Mouse (Mus musculus): ENCODE results near the gene Fmo5. TPM values are rescaled to one million over a fixed set of nuclear protein-coding genes. Genes with fewer than 3 reads are reported as not detected.

The Fmo5 gene
- polyA plus RNA-seq (2012; rRNA removed) = 2.2 and 3.0 TPM in 2 replicates

DNA sequence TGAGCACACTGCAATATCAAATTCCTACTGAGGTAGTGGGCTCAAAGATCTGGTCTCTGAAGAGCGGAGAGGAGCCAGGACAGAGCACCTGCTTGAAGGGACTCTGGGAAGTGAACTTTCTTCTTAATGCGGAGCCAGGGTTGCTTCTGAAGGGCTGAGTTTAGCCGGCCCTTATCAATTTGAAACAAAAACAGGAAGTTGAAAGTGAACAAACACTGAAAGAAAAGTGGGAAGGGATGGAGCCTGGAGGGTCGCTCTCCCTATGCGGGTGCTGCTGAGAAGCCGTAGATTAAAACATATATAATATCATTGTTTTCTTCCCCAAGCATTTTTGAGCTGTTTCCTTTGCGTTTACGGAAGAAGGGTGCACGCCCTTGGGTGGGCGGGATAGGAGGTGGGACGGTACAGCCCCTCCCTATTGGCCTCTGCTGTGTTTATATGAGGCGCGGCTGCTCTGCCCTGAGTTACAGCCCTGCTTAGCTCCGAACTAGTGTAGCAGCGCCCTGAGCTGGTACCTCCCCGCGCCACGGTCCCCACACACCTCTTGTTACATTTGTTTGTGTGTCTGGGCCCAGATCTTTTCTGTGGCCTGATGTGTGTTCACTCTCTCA, at the start of gene Fmo5:
TSS of gene Fmo5 (plus strand) at position 414 of the 611 bp plus-strand sequence.
- Histone ChIP-seq H3K4me1 (ENCODE audit: control insufficient read depth, insufficient read depth, insufficient read length) (peaks cover 7% of the 10 kb centered on the region; the same call in 1 of the 2 replicates), H3K27ac (ENCODE audit: insufficient read depth, low read length) (peak within 1 kb of the TSS; percentile 50), H3K27me3 (ENCODE audit: control insufficient read depth, insufficient read depth, low read length) (no peaks in the 10 kb centered on the region), H3K4me3 (ENCODE audit: extremely low read depth, insufficient read depth, insufficient read length) (peak within 1 kb of the TSS; percentile 62), H3K36me3 (ENCODE audit: control insufficient read depth, insufficient read depth, low read length) (no peaks in the 10 kb centered on the region)
- WGBS = 2% methylated on average over 18 of the region's 18 CpGs
- TF ChIP-seq POLR2A (IDR thresholded peaks at IDR 0.05; ENCODE audit: low read depth, low read length) = peak; percentile 6; the same call in 1 of the 2 replicates
- no peak for TF ChIP-seq CTCF (IDR thresholded peaks at IDR 0.05; ENCODE audit: extremely low read depth, insufficient read depth, insufficient read length, insufficient replicate concordance)
- DNase-seq (ENCODE audit: low read depth in 1 of 2, low spot score in 2 of 2) = peak; percentile 38 to 74

GRCm38 (mm10) chr3:97585383-97586160, 43.0 kb upstream of the Fmo5 start:
- Histone ChIP-seq H3K27ac (ENCODE audit: insufficient read depth, low read length) (no peak overlapping the region), H3K4me1 (ENCODE audit: control insufficient read depth, insufficient read depth, insufficient read length) (no peaks in the 10 kb centered on the region), H3K4me3 (ENCODE audit: extremely low read depth, insufficient read depth, insufficient read length) (no peak overlapping the region), H3K36me3 (ENCODE audit: control insufficient read depth, insufficient read depth, low read length) (peaks cover 43% of the 10 kb centered on the region), H3K27me3 (ENCODE audit: control insufficient read depth, insufficient read depth, low read length) (no peaks in the 10 kb centered on the region)
- WGBS = 80% methylated on average over 18 of the region's 18 CpGs
- TF ChIP-seq CTCF (IDR thresholded peaks at IDR 0.05; ENCODE audit: extremely low read depth, insufficient read depth, insufficient read length, insufficient replicate concordance) (peak; percentile 42; the same call in 1 of the 2 replicates), POLR2A (IDR thresholded peaks at IDR 0.05; ENCODE audit: low read depth, low read length) (no peak)
- peak; percentile 28 to 56 for DNase-seq (ENCODE audit: low read depth in 1 of 2, low spot score in 2 of 2)

DNA sequence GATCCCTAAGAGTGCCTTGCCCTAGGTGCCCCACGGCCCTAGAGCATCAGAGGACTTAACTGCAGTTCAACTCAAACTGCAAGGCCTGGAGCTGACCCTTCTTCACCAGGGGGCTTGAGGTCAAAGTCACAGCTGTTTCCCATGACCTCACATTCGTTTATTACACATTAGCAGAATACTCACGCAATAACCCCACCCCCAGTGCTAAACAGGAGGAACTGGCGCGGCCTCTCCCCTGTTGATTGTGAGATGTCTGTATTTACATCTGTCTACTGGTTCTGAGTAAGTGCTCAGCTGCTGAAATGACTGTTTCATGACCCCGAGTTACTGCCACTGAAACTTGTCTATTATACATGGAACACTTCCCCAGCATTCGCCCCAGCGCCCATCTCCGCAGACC, 40.9 kb upstream of the Fmo5 start:
- no peak for DNase-seq (ENCODE audit: low read depth in 1 of 2, low spot score in 2 of 2)
- Histone ChIP-seq H3K27me3 (ENCODE audit: control insufficient read depth, insufficient read depth, low read length) (no peaks in the 10 kb centered on the region), H3K36me3 (ENCODE audit: control insufficient read depth, insufficient read depth, low read length) (peaks cover 34% of the 10 kb centered on the region), H3K27ac (ENCODE audit: insufficient read depth, low read length) (no peak overlapping the region), H3K4me3 (ENCODE audit: extremely low read depth, insufficient read depth, insufficient read length) (no peak overlapping the region), H3K4me1 (ENCODE audit: control insufficient read depth, insufficient read depth, insufficient read length) (no peaks in the 10 kb centered on the region)
- 93% methylated on average over 9 of the region's 9 CpGs for WGBS
- no peak for TF ChIP-seq POLR2A (IDR thresholded peaks at IDR 0.05; ENCODE audit: low read depth, low read length)

GRCm38 (mm10) chr3:97590699-97591098, 37.9 kb upstream of the Fmo5 start:
- 94% methylated on average over 8 of the region's 8 CpGs for WGBS
- no peak for DNase-seq (ENCODE audit: low read depth in 1 of 2, low spot score in 2 of 2)
- no peaks in the 10 kb centered on the region for H3K27me3 ChIP-seq (ENCODE audit: control insufficient read depth, insufficient read depth, low read length)
- peaks cover 33% of the 10 kb centered on the region for H3K36me3 ChIP-seq (ENCODE audit: control insufficient read depth, insufficient read depth, low read length)
- TF ChIP-seq CTCF (IDR thresholded peaks at IDR 0.05; ENCODE audit: extremely low read depth, insufficient read depth, insufficient read length, insufficient replicate concordance) = no peak
- no peak for TF ChIP-seq POLR2A (IDR thresholded peaks at IDR 0.05; ENCODE audit: low read depth, low read length)
- no peaks in the 10 kb centered on the region for H3K4me1 ChIP-seq (ENCODE audit: control insufficient read depth, insufficient read depth, insufficient read length)
- no peak overlapping the region for H3K27ac ChIP-seq (ENCODE audit: insufficient read depth, low read length)
- no peak overlapping the region for H3K4me3 ChIP-seq (ENCODE audit: extremely low read depth, insufficient read depth, insufficient read length)

- Histone ChIP-seq H3K36me3 (ENCODE audit: control insufficient read depth, insufficient read depth, low read length) (peaks cover 28% of the 10 kb centered on the region), H3K27ac (ENCODE audit: insufficient read depth, low read length) (no peak overlapping the region), H3K27me3 (ENCODE audit: control insufficient read depth, insufficient read depth, low read length) (no peaks in the 10 kb centered on the region), H3K4me3 (ENCODE audit: extremely low read depth, insufficient read depth, insufficient read length) (no peak overlapping the region), H3K4me1 (ENCODE audit: control insufficient read depth, insufficient read depth, insufficient read length) (no peaks in the 10 kb centered on the region)
- TF ChIP-seq POLR2A (IDR thresholded peaks at IDR 0.05; ENCODE audit: low read depth, low read length) (no peak), CTCF (IDR thresholded peaks at IDR 0.05; ENCODE audit: extremely low read depth, insufficient read depth, insufficient read length, insufficient replicate concordance) (no peak)
- DNase-seq (ENCODE audit: low read depth in 1 of 2, low spot score in 2 of 2) = no peak
- 96% methylated on average over 5 of the region's 5 CpGs for WGBS
Observed at GRCm38 (mm10) chr3:97593089-97593488, 35.5 kb upstream of the Fmo5 start.

- WGBS = 78% methylated on average over 13 of the region's 13 CpGs
- TF ChIP-seq POLR2A (IDR thresholded peaks at IDR 0.05; ENCODE audit: low read depth, low read length) = no peak
- no peak for TF ChIP-seq CTCF (IDR thresholded peaks at IDR 0.05; ENCODE audit: extremely low read depth, insufficient read depth, insufficient read length, insufficient replicate concordance)
- no peaks in the 10 kb centered on the region for H3K4me1 ChIP-seq (ENCODE audit: control insufficient read depth, insufficient read depth, insufficient read length)
- H3K36me3 ChIP-seq (ENCODE audit: control insufficient read depth, insufficient read depth, low read length) = peaks cover 28% of the 10 kb centered on the region
- H3K27me3 ChIP-seq (ENCODE audit: control insufficient read depth, insufficient read depth, low read length) = no peaks in the 10 kb centered on the region
- DNase-seq (ENCODE audit: low read depth in 1 of 2, low spot score in 2 of 2) = no peak
- no peak overlapping the region for H3K4me3 ChIP-seq (ENCODE audit: extremely low read depth, insufficient read depth, insufficient read length)
- H3K27ac ChIP-seq (ENCODE audit: insufficient read depth, low read length) = no peak overlapping the region
Observed at GRCm38 (mm10) chr3:97594140-97594539, 34.5 kb upstream of the Fmo5 start.

GRCm38 (mm10) chr3:97595066-97595465, 33.5 kb upstream of the Fmo5 start:
- no peaks in the 10 kb centered on the region for H3K4me1 ChIP-seq (ENCODE audit: control insufficient read depth, insufficient read depth, insufficient read length)
- H3K27ac ChIP-seq (ENCODE audit: insufficient read depth, low read length) = no peak overlapping the region
- H3K4me3 ChIP-seq (ENCODE audit: extremely low read depth, insufficient read depth, insufficient read length) = no peak overlapping the region
- H3K36me3 ChIP-seq (ENCODE audit: control insufficient read depth, insufficient read depth, low read length) = peaks cover 28% of the 10 kb centered on the region
- H3K27me3 ChIP-seq (ENCODE audit: control insufficient read depth, insufficient read depth, low read length) = no peaks in the 10 kb centered on the region
- WGBS = 90% methylated on average over 6 of the region's 6 CpGs
- TF ChIP-seq CTCF (IDR thresholded peaks at IDR 0.05; ENCODE audit: extremely low read depth, insufficient read depth, insufficient read length, insufficient replicate concordance) (no peak), POLR2A (IDR thresholded peaks at IDR 0.05; ENCODE audit: low read depth, low read length) (no peak)
- DNase-seq (ENCODE audit: low read depth in 1 of 2, low spot score in 2 of 2) = no peak

Measured in spleen, adult 2 months (tissue).